Mouse (Mus musculus): Measurements from ENCODE around the gene Tspan7. TPM values are rescaled to one million over a fixed set of nuclear protein-coding genes. Genes with fewer than 3 reads are reported as not detected.

Tspan7 gene
- polyA plus RNA-seq, 1 experiment from 2014 or later: 49.3 TPM

GRCm38 (mm10) chrX:10574523-10574922 lies 89.6 kb downstream of the Tspan7 start:
- Histone ChIP-seq H3K27ac (ENCODE audit: low read length) (no peak overlapping the region), H3K9ac (ENCODE audit: low read depth, low read length) (no peak overlapping the region), H3K9me3 (replicated peaks; ENCODE audit: control insufficient read depth, low read length) (no peaks in the 10 kb centered on the region), H3K27me3 (ENCODE audit: control insufficient read depth, insufficient read depth, low read depth, low read length) (no peaks in the 10 kb centered on the region), H3K36me3 (ENCODE audit: control insufficient read depth, insufficient read depth) (no peaks in the 10 kb centered on the region), H3K4me2 (ENCODE audit: low read depth, low read length) (no peak overlapping the region), H3K4me3 (ENCODE audit: low read depth, low read length) (no peak overlapping the region), H3K4me1 (ENCODE audit: control insufficient read depth, low read depth, low read length) (no peaks in the 10 kb centered on the region)
- WGBS (ENCODE audit: insufficient replicate concordance): 44% methylated on average over 3 of the region's 3 CpGs
- ATAC-seq (ENCODE audit: low read depth): no peak

GRCm38 (mm10) chrX:10575406-10575805 lies 90.4 kb downstream of the Tspan7 start:
- Histone ChIP-seq H3K4me1 (ENCODE audit: control insufficient read depth, low read depth, low read length) (no peaks in the 10 kb centered on the region), H3K27ac (ENCODE audit: low read length) (no peak overlapping the region), H3K4me2 (ENCODE audit: low read depth, low read length) (no peak overlapping the region), H3K36me3 (ENCODE audit: control insufficient read depth, insufficient read depth) (no peaks in the 10 kb centered on the region), H3K9ac (ENCODE audit: low read depth, low read length) (no peak overlapping the region), H3K27me3 (ENCODE audit: control insufficient read depth, insufficient read depth, low read depth, low read length) (no peaks in the 10 kb centered on the region), H3K9me3 (replicated peaks; ENCODE audit: control insufficient read depth, low read length) (no peaks in the 10 kb centered on the region), H3K4me3 (ENCODE audit: low read depth, low read length) (no peak overlapping the region)
- ATAC-seq (ENCODE audit: low read depth): no peak
- 41% methylated on average over 2 of the region's 2 CpGs for WGBS (ENCODE audit: insufficient replicate concordance)

- WGBS (ENCODE audit: insufficient replicate concordance): 54% methylated on average over 4 of the region's 4 CpGs
- no peak for ATAC-seq (ENCODE audit: low read depth)
These were observed 91.4 kb downstream of the Tspan7 start for GRCm38 (mm10) chrX:10576349-10576748.

GRCm38 (mm10) chrX:10577356-10577755 lies 92.4 kb downstream of the Tspan7 start:
- no peak overlapping the region for H3K4me2 ChIP-seq (ENCODE audit: low read depth, low read length)
- H3K4me1 ChIP-seq (ENCODE audit: control insufficient read depth, low read depth, low read length): no peaks in the 10 kb centered on the region
- H3K36me3 ChIP-seq (ENCODE audit: control insufficient read depth, insufficient read depth): no peaks in the 10 kb centered on the region
- H3K9me3 ChIP-seq (replicated peaks; ENCODE audit: control insufficient read depth, low read length): no peaks in the 10 kb centered on the region
- no peak overlapping the region for H3K4me3 ChIP-seq (ENCODE audit: low read depth, low read length)
- no peaks in the 10 kb centered on the region for H3K27me3 ChIP-seq (ENCODE audit: control insufficient read depth, insufficient read depth, low read depth, low read length)
- ATAC-seq (ENCODE audit: low read depth): no peak
- H3K9ac ChIP-seq (ENCODE audit: low read depth, low read length): no peak overlapping the region
- H3K27ac ChIP-seq (ENCODE audit: low read length): no peak overlapping the region
- 24% methylated on average over 1 of the region's 1 CpGs for WGBS (ENCODE audit: insufficient replicate concordance)

More at GRCm38 (mm10) chrX:10576349-10576748, 91.4 kb downstream of the Tspan7 start:
- H3K4me3 ChIP-seq (ENCODE audit: low read depth, low read length): no peak overlapping the region
- no peak overlapping the region for H3K27ac ChIP-seq (ENCODE audit: low read length)
- no peaks in the 10 kb centered on the region for H3K4me1 ChIP-seq (ENCODE audit: control insufficient read depth, low read depth, low read length)
- no peaks in the 10 kb centered on the region for H3K9me3 ChIP-seq (replicated peaks; ENCODE audit: control insufficient read depth, low read length)
- no peaks in the 10 kb centered on the region for H3K27me3 ChIP-seq (ENCODE audit: control insufficient read depth, insufficient read depth, low read depth, low read length)
- no peak overlapping the region for H3K4me2 ChIP-seq (ENCODE audit: low read depth, low read length)
- no peak overlapping the region for H3K9ac ChIP-seq (ENCODE audit: low read depth, low read length)
- H3K36me3 ChIP-seq (ENCODE audit: control insufficient read depth, insufficient read depth): no peaks in the 10 kb centered on the region

- H3K9me3 ChIP-seq (replicated peaks; ENCODE audit: control insufficient read depth, low read length): no peaks in the 10 kb centered on the region
- 62% methylated on average over 4 of the region's 4 CpGs for WGBS (ENCODE audit: insufficient replicate concordance)
- no peak overlapping the region for H3K9ac ChIP-seq (ENCODE audit: low read depth, low read length)
- H3K27me3 ChIP-seq (ENCODE audit: control insufficient read depth, insufficient read depth, low read depth, low read length): no peaks in the 10 kb centered on the region
- ATAC-seq (ENCODE audit: low read depth): no peak
- no peaks in the 10 kb centered on the region for H3K4me1 ChIP-seq (ENCODE audit: control insufficient read depth, low read depth, low read length)
- H3K27ac ChIP-seq (ENCODE audit: low read length): no peak overlapping the region
- no peaks in the 10 kb centered on the region for H3K36me3 ChIP-seq (ENCODE audit: control insufficient read depth, insufficient read depth)
- H3K4me3 ChIP-seq (ENCODE audit: low read depth, low read length): no peak overlapping the region
- H3K4me2 ChIP-seq (ENCODE audit: low read depth, low read length): no peak overlapping the region
These were observed 97.8 kb downstream of the Tspan7 start for GRCm38 (mm10) chrX:10582731-10583130.

- Histone ChIP-seq H3K27ac (ENCODE audit: low read length) (no peak overlapping the region), H3K36me3 (ENCODE audit: control insufficient read depth, insufficient read depth) (no peaks in the 10 kb centered on the region; the same call in 1 of the 2 replicates), H3K27me3 (ENCODE audit: control insufficient read depth, insufficient read depth, low read depth, low read length) (no peaks in the 10 kb centered on the region), H3K4me1 (ENCODE audit: control insufficient read depth, low read depth, low read length) (no peaks in the 10 kb centered on the region), H3K4me3 (ENCODE audit: low read depth, low read length) (no peak overlapping the region), H3K9ac (ENCODE audit: low read depth, low read length) (no peak overlapping the region), H3K9me3 (replicated peaks; ENCODE audit: control insufficient read depth, low read length) (no peaks in the 10 kb centered on the region), H3K4me2 (ENCODE audit: low read depth, low read length) (no peak overlapping the region)
- 56% methylated on average over 3 of the region's 3 CpGs for WGBS (ENCODE audit: insufficient replicate concordance)
- ATAC-seq (ENCODE audit: low read depth): no peak
These were observed 107.3 kb downstream of the Tspan7 start for GRCm38 (mm10) chrX:10592244-10592643.

GRCm38 (mm10) chrX:10593561-10593960 lies 108.6 kb downstream of the Tspan7 start:
- no peaks in the 10 kb centered on the region for H3K27me3 ChIP-seq (ENCODE audit: control insufficient read depth, insufficient read depth, low read depth, low read length)
- no peak for ATAC-seq (ENCODE audit: low read depth)
- H3K4me2 ChIP-seq (ENCODE audit: low read depth, low read length): no peak overlapping the region
- H3K9me3 ChIP-seq (replicated peaks; ENCODE audit: control insufficient read depth, low read length): no peaks in the 10 kb centered on the region
- no peak overlapping the region for H3K9ac ChIP-seq (ENCODE audit: low read depth, low read length)
- H3K36me3 ChIP-seq (ENCODE audit: control insufficient read depth, insufficient read depth): no peaks in the 10 kb centered on the region; the same call in 1 of the 2 replicates
- H3K27ac ChIP-seq (ENCODE audit: low read length): no peak overlapping the region
- WGBS (ENCODE audit: insufficient replicate concordance): 75% methylated on average over 7 of the region's 7 CpGs
- no peaks in the 10 kb centered on the region for H3K4me1 ChIP-seq (ENCODE audit: control insufficient read depth, low read depth, low read length)
- no peak overlapping the region for H3K4me3 ChIP-seq (ENCODE audit: low read depth, low read length)

GRCm38 (mm10) chrX:10617119-10617518 lies 132.2 kb downstream of the Tspan7 start:
- Histone ChIP-seq H3K36me3 (ENCODE audit: control insufficient read depth, insufficient read depth) (no peaks in the 10 kb centered on the region), H3K9ac (ENCODE audit: low read depth, low read length) (no peak overlapping the region), H3K9me3 (replicated peaks; ENCODE audit: control insufficient read depth, low read length) (no peaks in the 10 kb centered on the region), H3K27ac (ENCODE audit: low read length) (no peak overlapping the region), H3K4me3 (ENCODE audit: low read depth, low read length) (no peak overlapping the region), H3K4me2 (ENCODE audit: low read depth, low read length) (no peak overlapping the region), H3K27me3 (ENCODE audit: control insufficient read depth, insufficient read depth, low read depth, low read length) (no peaks in the 10 kb centered on the region), H3K4me1 (ENCODE audit: control insufficient read depth, low read depth, low read length) (no peaks in the 10 kb centered on the region)
- no peak for ATAC-seq (ENCODE audit: low read depth)
- 23% methylated on average over 5 of the region's 5 CpGs for WGBS (ENCODE audit: insufficient replicate concordance)

- no peak for ATAC-seq (ENCODE audit: low read depth)
- Histone ChIP-seq H3K36me3 (ENCODE audit: control insufficient read depth, insufficient read depth) (no peaks in the 10 kb centered on the region), H3K27ac (ENCODE audit: low read length) (no peak overlapping the region), H3K4me1 (ENCODE audit: control insufficient read depth, low read depth, low read length) (no peaks in the 10 kb centered on the region), H3K9ac (ENCODE audit: low read depth, low read length) (no peak overlapping the region), H3K4me2 (ENCODE audit: low read depth, low read length) (no peak overlapping the region), H3K9me3 (replicated peaks; ENCODE audit: control insufficient read depth, low read length) (no peaks in the 10 kb centered on the region), H3K27me3 (ENCODE audit: control insufficient read depth, insufficient read depth, low read depth, low read length) (no peaks in the 10 kb centered on the region), H3K4me3 (ENCODE audit: low read depth, low read length) (no peak overlapping the region)
These were observed 156.1 kb downstream of the Tspan7 start for GRCm38 (mm10) chrX:10641062-10641461.
